Mouse (Mus musculus): ENCODE data around the gene Chrm4.

The Chrm4 gene

GRCm38 (mm10) chr2:91926949-91927348, at the start of gene Chrm4:
Gene Chrm4 (plus strand): TSS chr2:91927249.
- DNase-seq (ENCODE audit: low spot score in 2 of 2), result no peak

GRCm38 (mm10) chr2:91878387-91879180, 48.5 kb upstream of the Chrm4 start:
- no peak for DNase-seq (ENCODE audit: low spot score in 2 of 2)

GRCm38 (mm10) chr2:91883961-91884360, 43.1 kb upstream of the Chrm4 start:
- DNase-seq (ENCODE audit: low spot score in 2 of 2), result no peak

- DNase-seq (ENCODE audit: low spot score in 2 of 2), result no peak
Measured at GRCm38 (mm10) chr2:91884616-91885015, 42.4 kb upstream of the Chrm4 start.

GRCm38 (mm10) chr2:91894716-91895115, 32.3 kb upstream of the Chrm4 start:
- no peak for DNase-seq (ENCODE audit: low spot score in 2 of 2)

GRCm38 (mm10) chr2:91895401-91895800, 31.6 kb upstream of the Chrm4 start:
- no peak for DNase-seq (ENCODE audit: low spot score in 2 of 2)

- no peak for DNase-seq (ENCODE audit: low spot score in 2 of 2)
Measured at GRCm38 (mm10) chr2:91897968-91898367, 29.1 kb upstream of the Chrm4 start.

- no peak for DNase-seq (ENCODE audit: low spot score in 2 of 2)
Measured at GRCm38 (mm10) chr2:91899141-91899540, 27.9 kb upstream of the Chrm4 start.

- DNase-seq (ENCODE audit: low spot score in 2 of 2), result no peak
Measured at GRCm38 (mm10) chr2:91900431-91900830, 26.6 kb upstream of the Chrm4 start.

GRCm38 (mm10) chr2:91902336-91902735, 24.7 kb upstream of the Chrm4 start:
- no peak for DNase-seq (ENCODE audit: low spot score in 2 of 2)

- no peak for DNase-seq (ENCODE audit: low spot score in 2 of 2)
Measured at GRCm38 (mm10) chr2:91903171-91903925, 23.7 kb upstream of the Chrm4 start.

- no peak for DNase-seq (ENCODE audit: low spot score in 2 of 2)
Measured at GRCm38 (mm10) chr2:91904618-91905307, 22.3 kb upstream of the Chrm4 start.

GRCm38 (mm10) chr2:91906141-91906540, 20.9 kb upstream of the Chrm4 start:
- DNase-seq (ENCODE audit: low spot score in 2 of 2), result no peak

GRCm38 (mm10) chr2:91912616-91913015, 14.4 kb upstream of the Chrm4 start:
- no peak for DNase-seq (ENCODE audit: low spot score in 2 of 2)

GRCm38 (mm10) chr2:91913328-91914110, 13.5 kb upstream of the Chrm4 start:
- no peak for DNase-seq (ENCODE audit: low spot score in 2 of 2)

GRCm38 (mm10) chr2:91916346-91916977, 10.6 kb upstream of the Chrm4 start:
- DNase-seq (ENCODE audit: low spot score in 2 of 2), result no peak

GRCm38 (mm10) chr2:91917096-91917495, 10.0 kb upstream of the Chrm4 start:
- DNase-seq (ENCODE audit: low spot score in 2 of 2), result no peak

GRCm38 (mm10) chr2:91920130-91920529, 6.9 kb upstream of the Chrm4 start:
- DNase-seq (ENCODE audit: low spot score in 2 of 2), result no peak

GRCm38 (mm10) chr2:91921181-91921789, 5.8 kb upstream of the Chrm4 start:
- peak; percentile 27 to 64 for DNase-seq (ENCODE audit: low spot score in 2 of 2)

GRCm38 (mm10) chr2:91921790-91922570, 5.1 kb upstream of the Chrm4 start:
- DNase-seq (ENCODE audit: low spot score in 2 of 2), result peak; percentile 55 to 69

Measured in thymus, postnatal 10 days (tissue).